Mouse (Mus musculus) limb, embryonic 14.5 days (tissue): Measurements from ENCODE around the gene Atp7b. TPM values are rescaled to one million over a fixed set of nuclear protein-coding genes. Genes with fewer than 3 reads are reported as not detected.

Source experiments
- ATAC-seq: fragments of 200-750 bp; cut with Nextera tagmentation; 2 replicates; pipeline ENCODE4 v1.8.0; 2017; ENCODE audit warnings: low read depth, moderate number of reproducible peaks, moderate TSS enrichment; ENCODE audit not compliant: low FRiP score
- DNase-seq: peaks from one replicate; pipeline ENCODE4 v3.0.0-alpha.2; 2015; ENCODE audit warnings: low spot score
- H3K27ac ChIP-seq: fragments of 300-500 bp; sonication (generic); replicated peaks from 2 replicates; pipeline ENCODE4 v1.5.1; 2014; ENCODE audit warnings: low read depth, mild to moderate bottlenecking, low read length, moderate library complexity, mixed read lengths
- H3K27me3 ChIP-seq: fragments of 300-500 bp; sonication (generic); 2 replicates; pipeline ENCODE4 v1.6.1; 2014; ENCODE audit warnings: low read length, mixed read lengths; ENCODE audit not compliant: control insufficient read depth, insufficient read depth
- H3K36me3 ChIP-seq: fragments of 300-500 bp; sonication (generic); 2 replicates; pipeline ENCODE4 v1.6.1; 2014; ENCODE audit warnings: mild to moderate bottlenecking, low read length, moderate library complexity, mixed read lengths; ENCODE audit not compliant: control insufficient read depth, insufficient read depth
- H3K4me1 ChIP-seq: fragments of 300-500 bp; sonication (generic); 2 replicates; pipeline ENCODE4 v1.6.1; 2014; ENCODE audit warnings: antibody characterized with exemption, low read length, mixed read lengths; ENCODE audit not compliant: control insufficient read depth, insufficient read depth
- H3K4me2 ChIP-seq: fragments of 300-500 bp; sonication (generic); replicated peaks from 2 replicates; pipeline ENCODE4 v1.6.1; 2014; ENCODE audit warnings: low read depth, mild to moderate bottlenecking, low read length, moderate library complexity; ENCODE audit not compliant: severe bottlenecking
- H3K4me3 ChIP-seq: fragments of 300-500 bp; sonication (generic); replicated peaks from 2 replicates; pipeline ENCODE4 v1.5.1; 2014; ENCODE audit warnings: low read length
- H3K9ac ChIP-seq: fragments of 300-500 bp; sonication (generic); 2 replicates; pipeline ENCODE4 v1.6.1; 2014; ENCODE audit warnings: mild to moderate bottlenecking, low read depth, low read length, moderate library complexity; ENCODE audit not compliant: severe bottlenecking
- H3K9me3 ChIP-seq: fragments of 300-500 bp; sonication (generic); 2 replicates; pipeline ENCODE4 v1.6.1; 2016; ENCODE audit warnings: low read length; ENCODE audit not compliant: control insufficient read depth
- POLR2A ChIP-seq: fragments of 200-500 bp; IDR thresholded peaks from 2 replicates; pipeline ENCODE4 v1.8.0; 2012; ENCODE audit warnings: inconsistent platforms, mild to moderate bottlenecking, moderate library complexity, borderline replicate concordance; ENCODE audit not compliant: insufficient read depth, insufficient read length; ENCODE audit errors: extremely low read depth
- WGBS: fragments of 180-500 bp; shearing (Covaris S2); extraction: QIAGEN DNeasy Blood & Tissue Kit; methylation state at CpG from one replicate; pipeline ENCODE4 v1.1.7; 2014; 5-methylcytosine and 5-hydroxymethylcytosine counted together
- polyA plus RNA-seq, 2 experiments: library from polyadenylated mRNA; depleted of rRNA in 1 of 2; stranded (reverse) in 1 of 2; unstranded in 1 of 2; fragments of >200 nt; fragmentation: Nextera tagmentation in 1 of 2; extraction: Ambion mirVana in 1 of 2; gene quantifications; 2 replicates each; pipeline versions ENCODE4 v1.2.1 to v1.2.3; 2012 to 2014

Atp7b gene
- polyA plus RNA-seq, 2 experiments, result 0.29 to 0.63 TPM

GRCm38 (mm10) chr8:21958414-21958813, 101.7 kb downstream of the Atp7b start, which contains the start of gene Fam90a1a:
TSS of gene Fam90a1a (plus strand) at chr8:21958714.
- H3K27ac ChIP-seq, result no peak within 1 kb of the TSS
- H3K4me3 ChIP-seq, result no peak within 1 kb of the TSS
- no peak within 1 kb of the TSS for H3K9ac ChIP-seq
- no peaks in the 10 kb centered on the region for H3K36me3 ChIP-seq
- H3K9me3 ChIP-seq, result no peaks in the 10 kb centered on the region
- no peak within 1 kb of the TSS for H3K4me2 ChIP-seq
- DNase-seq (no peak), ATAC-seq (no peak)
- H3K4me1 ChIP-seq, result no peaks in the 10 kb centered on the region
- no peak for TF ChIP-seq POLR2A
- 82% methylated on average over 2 of the region's 2 CpGs for WGBS
- no peaks in the 10 kb centered on the region for H3K27me3 ChIP-seq

GRCm38 (mm10) chr8:21956336-21956735, 103.8 kb downstream of the Atp7b start:
- no peaks in the 10 kb centered on the region for H3K9me3 ChIP-seq
- no peak for ATAC-seq
- TF ChIP-seq POLR2A, result no peak
- 86% methylated on average over 3 of the region's 3 CpGs for WGBS
- no peaks in the 10 kb centered on the region for H3K27me3 ChIP-seq
- H3K4me3 ChIP-seq, result no peak overlapping the region
- no peak overlapping the region for H3K27ac ChIP-seq
- H3K4me1 ChIP-seq, result no peaks in the 10 kb centered on the region
- no peaks in the 10 kb centered on the region for H3K36me3 ChIP-seq
- H3K9ac ChIP-seq, result no peak overlapping the region
- no peak for DNase-seq
- H3K4me2 ChIP-seq, result no peak overlapping the region

GRCm38 (mm10) chr8:21955321-21955720, 104.8 kb downstream of the Atp7b start:
- no peaks in the 10 kb centered on the region for H3K4me1 ChIP-seq
- WGBS, result 6% methylated on average over 9 of the region's 9 CpGs
- no peak overlapping the region for H3K4me2 ChIP-seq
- DNase-seq, result peak; percentile 69
- H3K27me3 ChIP-seq, result no peaks in the 10 kb centered on the region
- H3K9me3 ChIP-seq, result no peaks in the 10 kb centered on the region
- H3K27ac ChIP-seq, result no peak overlapping the region
- ATAC-seq, result no peak
- H3K36me3 ChIP-seq, result no peaks in the 10 kb centered on the region
- no peak for TF ChIP-seq POLR2A
- no peak overlapping the region for H3K4me3 ChIP-seq
- no peak overlapping the region for H3K9ac ChIP-seq

- 81% methylated on average over 9 of the region's 9 CpGs for WGBS
- Histone ChIP-seq H3K27me3 (no peaks in the 10 kb centered on the region), H3K36me3 (no peaks in the 10 kb centered on the region), H3K9ac (no peak overlapping the region), H3K4me3 (no peak overlapping the region), H3K27ac (no peak overlapping the region), H3K9me3 (no peaks in the 10 kb centered on the region), H3K4me1 (no peaks in the 10 kb centered on the region), H3K4me2 (no peak overlapping the region)
- ATAC-seq (no peak), DNase-seq (no peak)
- no peak for TF ChIP-seq POLR2A
These were observed 112.6 kb downstream of the Atp7b start for GRCm38 (mm10) chr8:21947311-21948017.

GRCm38 (mm10) chr8:21946462-21946861, 113.6 kb downstream of the Atp7b start, which contains the start of gene Defb13:
TSS of gene Defb13 (plus strand) at chr8:21946762.
- Histone ChIP-seq H3K4me3 (no peak within 1 kb of the TSS), H3K9me3 (no peaks in the 10 kb centered on the region), H3K27ac (no peak within 1 kb of the TSS), H3K27me3 (no peaks in the 10 kb centered on the region), H3K9ac (no peak within 1 kb of the TSS), H3K4me2 (no peak within 1 kb of the TSS), H3K36me3 (no peaks in the 10 kb centered on the region), H3K4me1 (no peaks in the 10 kb centered on the region)
- WGBS, result 80% methylated on average over 6 of the region's 6 CpGs
- no peak for DNase-seq
- ATAC-seq, result no peak
- TF ChIP-seq POLR2A, result no peak

Other genes with a start within 250 kb of the Atp7b start
- not detected in 2 replicates for gene Defb50, start 236.8 kb downstream of the Atp7b start, polyA plus RNA-seq (2012; rRNA removed)
- gene Defb50, start 236.8 kb downstream of the Atp7b start, polyA plus RNA-seq (2014; fragmentation: Nextera tagmentation; extraction: Ambion mirVana), result not detected in 2 replicates
- gene Defb2, start 220.4 kb downstream of the Atp7b start, polyA plus RNA-seq (2012; rRNA removed), result not detected in 2 replicates
- gene Defb2, start 220.4 kb downstream of the Atp7b start, polyA plus RNA-seq (2014; fragmentation: Nextera tagmentation; extraction: Ambion mirVana), result 1.8 TPM in 1 of 2 replicates, not detected in the other
- gene Defb10, start 201.4 kb downstream of the Atp7b start, polyA plus RNA-seq (2012; rRNA removed), result not detected in 2 replicates
- not detected in 2 replicates for gene Defb10, start 201.4 kb downstream of the Atp7b start, polyA plus RNA-seq (2014; fragmentation: Nextera tagmentation; extraction: Ambion mirVana)
- not detected in 2 replicates for gene Defb9, start 174.9 kb downstream of the Atp7b start, polyA plus RNA-seq (2012; rRNA removed)
- not detected in 2 replicates for gene Defb9, start 174.9 kb downstream of the Atp7b start, polyA plus RNA-seq (2014; fragmentation: Nextera tagmentation; extraction: Ambion mirVana)
- not detected in 2 replicates for gene Defb11, start 153.9 kb downstream of the Atp7b start, polyA plus RNA-seq (2012; rRNA removed)
- gene Defb11, start 153.9 kb downstream of the Atp7b start, polyA plus RNA-seq (2014; fragmentation: Nextera tagmentation; extraction: Ambion mirVana), result not detected in 2 replicates
- not detected in 2 replicates for gene Defb15, start 127.6 kb downstream of the Atp7b start, polyA plus RNA-seq (2012; rRNA removed)
- not detected in 2 replicates for gene Defb15, start 127.6 kb downstream of the Atp7b start, polyA plus RNA-seq (2014; fragmentation: Nextera tagmentation; extraction: Ambion mirVana)
- gene Defb35, start 122.0 kb downstream of the Atp7b start, polyA plus RNA-seq (2012; rRNA removed), result not detected in 2 replicates
- gene Defb35, start 122.0 kb downstream of the Atp7b start, polyA plus RNA-seq (2014; fragmentation: Nextera tagmentation; extraction: Ambion mirVana), result not detected in 2 replicates
- not detected in 2 replicates for gene Defb13, start 113.5 kb downstream of the Atp7b start, polyA plus RNA-seq (2012; rRNA removed)
- not detected in 2 replicates for gene Defb13, start 113.5 kb downstream of the Atp7b start, polyA plus RNA-seq (2014; fragmentation: Nextera tagmentation; extraction: Ambion mirVana)
- gene Fam90a1a, start 101.6 kb downstream of the Atp7b start, polyA plus RNA-seq (2012; rRNA removed), result not detected in 2 replicates
- gene Fam90a1a, start 101.6 kb downstream of the Atp7b start, polyA plus RNA-seq (2014; fragmentation: Nextera tagmentation; extraction: Ambion mirVana), result not detected in 2 replicates
- not detected in 2 replicates for gene Ccdc70, start 90.5 kb downstream of the Atp7b start, polyA plus RNA-seq (2012; rRNA removed)
- gene Ccdc70, start 90.5 kb downstream of the Atp7b start, polyA plus RNA-seq (2014; fragmentation: Nextera tagmentation; extraction: Ambion mirVana), result not detected in 2 replicates
- gene Alg11, start 416 bp upstream of the Atp7b start, polyA plus RNA-seq (2012; rRNA removed), result 11.3 and 13.6 TPM in 2 replicates
- 23.4 and 27.6 TPM in 2 replicates for gene Alg11, start 416 bp upstream of the Atp7b start, polyA plus RNA-seq (2014; fragmentation: Nextera tagmentation; extraction: Ambion mirVana)
- 0.05 and 0.26 TPM in 2 replicates for gene Nek5, start 64.7 kb upstream of the Atp7b start, polyA plus RNA-seq (2012; rRNA removed)
- 0.15 and 0.32 TPM in 2 replicates for gene Nek5, start 64.7 kb upstream of the Atp7b start, polyA plus RNA-seq (2014; fragmentation: Nextera tagmentation; extraction: Ambion mirVana)
- 4.3 and 6.1 TPM in 2 replicates for gene Nek3, start 106.1 kb upstream of the Atp7b start, polyA plus RNA-seq (2012; rRNA removed)
- gene Nek3, start 106.1 kb upstream of the Atp7b start, polyA plus RNA-seq (2014; fragmentation: Nextera tagmentation; extraction: Ambion mirVana), result 4.0 and 4.9 TPM in 2 replicates
- gene Ckap2, start 125.5 kb upstream of the Atp7b start, polyA plus RNA-seq (2012; rRNA removed), result 30.6 and 36.7 TPM in 2 replicates
- gene Ckap2, start 125.5 kb upstream of the Atp7b start, polyA plus RNA-seq (2014; fragmentation: Nextera tagmentation; extraction: Ambion mirVana), result 40.3 and 43.0 TPM in 2 replicates
- 18.1 and 21.6 TPM in 2 replicates for gene Vps36, start 132.5 kb upstream of the Atp7b start, polyA plus RNA-seq (2012; rRNA removed)
- gene Vps36, start 132.5 kb upstream of the Atp7b start, polyA plus RNA-seq (2014; fragmentation: Nextera tagmentation; extraction: Ambion mirVana), result 32.5 and 33.3 TPM in 2 replicates
- gene Thsd1, start 167.0 kb upstream of the Atp7b start, polyA plus RNA-seq (2012; rRNA removed), result 10.6 and 11.0 TPM in 2 replicates
- gene Thsd1, start 167.0 kb upstream of the Atp7b start, polyA plus RNA-seq (2014; fragmentation: Nextera tagmentation; extraction: Ambion mirVana), result 12.9 and 13.8 TPM in 2 replicates
- gene Tpte, start 223.1 kb upstream of the Atp7b start, polyA plus RNA-seq (2012; rRNA removed), result not detected in 2 replicates
- gene Tpte, start 223.1 kb upstream of the Atp7b start, polyA plus RNA-seq (2014; fragmentation: Nextera tagmentation; extraction: Ambion mirVana), result 0.07 TPM in 1 of 2 replicates, not detected in the other